Mouse (Mus musculus) lung, postnatal 10 days (tissue): ENCODE results near the gene Gm45716.
A peak's percentile ranks its signal among the peaks of the same experiment; 100 is the strongest.

Experiments
- DNase-seq: peaks from one replicate; pipeline ENCODE4 v3.0.0; 2021

Gene Gm45716

GRCm38 (mm10) chr11:90187441-90187840 is at the start of gene Gm45716:
Gene Gm45716, plus strand, starts transcription at chr11:90187683.
- no peak for DNase-seq

GRCm38 (mm10) chr11:90142393-90142792 is 45.1 kb upstream of the Gm45716 start:
- peak; percentile 87 for DNase-seq

GRCm38 (mm10) chr11:90142936-90143335 is 44.5 kb upstream of the Gm45716 start:
- no peak for DNase-seq

DNA sequence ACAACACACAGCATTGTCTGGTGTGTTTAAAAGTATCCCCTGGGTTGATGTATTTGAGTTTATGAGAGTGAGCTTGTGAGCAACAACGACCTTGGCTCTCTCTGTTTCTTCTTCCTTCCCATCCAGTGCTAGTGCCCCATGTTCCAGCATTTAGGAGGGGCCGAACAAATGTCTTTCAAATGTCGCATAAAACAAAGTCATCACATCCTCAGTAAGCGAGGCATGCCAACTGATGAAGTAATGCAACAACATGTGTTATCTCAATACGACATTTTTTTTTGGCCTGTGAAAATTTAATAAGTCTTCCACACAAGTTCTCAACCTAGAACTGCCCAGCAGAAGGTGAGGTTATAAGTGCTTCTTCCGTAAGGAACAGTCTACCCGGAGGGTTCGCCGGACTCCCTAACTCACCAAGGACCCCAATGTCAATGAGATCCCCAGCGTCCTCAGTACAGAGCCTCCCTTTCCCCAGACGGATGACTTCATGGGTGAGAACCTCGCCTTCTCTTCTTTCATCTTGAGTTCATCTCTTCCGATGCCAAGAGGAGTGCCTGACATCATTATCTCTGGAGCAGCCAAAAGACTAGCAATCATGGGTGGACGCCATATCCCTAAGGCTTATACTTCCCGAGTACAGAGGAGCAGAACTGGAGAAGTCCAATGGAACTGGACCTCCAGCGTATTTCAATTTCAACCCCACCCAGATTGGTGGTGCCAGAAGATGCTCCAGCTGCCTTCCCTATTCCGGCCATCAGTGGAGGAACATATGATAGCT is 41.2 kb upstream of the Gm45716 start:
- peak; percentile 13 for DNase-seq

- DNase-seq, result no peak
Observed at GRCm38 (mm10) chr11:90155066-90155465, 32.4 kb upstream of the Gm45716 start.

GRCm38 (mm10) chr11:90155466-90155865 is 32.0 kb upstream of the Gm45716 start:
- no peak for DNase-seq

- peak; percentile 79 for DNase-seq
Observed at GRCm38 (mm10) chr11:90167771-90168170, 19.7 kb upstream of the Gm45716 start.

DNA sequence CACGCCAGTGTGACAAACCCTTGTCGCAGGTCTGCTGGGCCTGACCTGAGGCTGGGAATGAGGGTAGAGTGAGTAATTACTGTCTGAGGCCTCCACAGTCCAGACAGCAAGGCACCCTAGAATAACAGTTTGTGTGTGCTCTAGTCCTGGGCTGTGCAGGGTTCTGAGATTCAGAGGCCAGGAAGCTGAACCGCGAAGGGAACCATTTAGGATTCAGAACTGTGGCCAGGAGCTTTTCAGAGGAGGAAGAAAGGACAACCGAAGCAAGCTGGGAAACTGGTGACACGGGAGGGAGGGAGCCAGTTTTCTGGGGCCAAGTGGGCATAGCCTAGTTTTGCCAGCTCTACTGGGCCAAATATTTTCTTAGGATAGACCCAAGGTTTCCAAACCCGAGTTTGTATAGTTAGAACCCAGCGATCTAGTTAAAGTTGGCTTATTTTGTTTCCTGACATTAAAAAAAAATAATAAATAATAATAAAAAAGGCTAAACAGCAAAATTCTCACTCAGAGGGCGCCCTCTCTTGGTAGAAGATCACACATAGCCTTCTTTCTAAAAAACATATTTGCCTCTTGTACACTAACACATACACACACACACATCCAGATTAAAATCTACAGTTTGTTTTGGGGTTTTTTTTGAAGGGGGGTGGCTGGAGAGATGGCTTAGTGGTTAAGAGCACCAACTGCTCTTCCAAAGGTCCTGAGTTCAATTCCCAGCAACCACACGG is 19.0 kb upstream of the Gm45716 start:
- DNase-seq, result peak; percentile 56

- peak; percentile 9 for DNase-seq
Observed at GRCm38 (mm10) chr11:90169200-90170013, 18.1 kb upstream of the Gm45716 start.

DNA sequence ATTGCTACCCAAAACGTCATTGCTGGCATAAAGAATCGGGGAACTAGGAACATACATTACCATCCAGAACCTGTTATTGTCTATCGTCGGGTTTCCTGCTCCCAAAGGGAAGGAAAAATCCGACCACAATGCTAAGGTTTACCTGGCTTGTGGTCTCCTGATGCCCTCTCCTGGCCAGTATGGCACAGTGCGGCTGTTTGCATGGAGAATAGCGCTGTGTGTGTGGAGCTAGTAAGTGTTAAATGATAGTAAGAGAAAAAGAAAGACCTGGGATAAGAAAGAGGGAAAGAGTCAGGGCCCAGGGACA is 17.5 kb upstream of the Gm45716 start:
- DNase-seq, result peak; percentile 72

GRCm38 (mm10) chr11:90172331-90172730 is 15.2 kb upstream of the Gm45716 start:
- no peak for DNase-seq

- no peak for DNase-seq
Observed at GRCm38 (mm10) chr11:90175634-90176300, 11.7 kb upstream of the Gm45716 start.

- DNase-seq, result no peak
Observed at GRCm38 (mm10) chr11:90177389-90177788, 10.1 kb upstream of the Gm45716 start.

DNA sequence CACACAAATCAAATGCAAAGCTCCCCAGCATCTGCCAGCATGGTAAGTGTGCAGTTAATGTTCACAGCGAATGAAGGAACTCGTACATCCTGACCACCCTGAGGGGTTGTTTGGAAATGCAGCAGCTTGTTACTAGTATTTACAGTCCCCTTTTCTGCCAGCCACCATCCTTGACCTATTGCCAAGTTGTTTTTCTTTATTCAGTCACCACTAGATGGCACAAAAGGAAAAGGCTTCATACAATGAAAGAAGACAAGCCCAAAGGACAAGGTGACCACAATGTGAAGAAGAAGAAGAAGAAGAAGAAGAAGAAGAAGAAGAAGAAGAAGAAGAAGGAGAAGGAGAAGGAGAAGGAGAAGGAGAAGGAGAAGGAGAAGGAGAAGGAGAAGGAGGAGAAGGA is 4.1 kb upstream of the Gm45716 start:
- peak; percentile 70 for DNase-seq

GRCm38 (mm10) chr11:90184756-90185155 is 2.7 kb upstream of the Gm45716 start:
- no peak for DNase-seq

- DNase-seq, result no peak
Observed at GRCm38 (mm10) chr11:90190156-90190555, 2.7 kb downstream of the Gm45716 start.

DNA sequence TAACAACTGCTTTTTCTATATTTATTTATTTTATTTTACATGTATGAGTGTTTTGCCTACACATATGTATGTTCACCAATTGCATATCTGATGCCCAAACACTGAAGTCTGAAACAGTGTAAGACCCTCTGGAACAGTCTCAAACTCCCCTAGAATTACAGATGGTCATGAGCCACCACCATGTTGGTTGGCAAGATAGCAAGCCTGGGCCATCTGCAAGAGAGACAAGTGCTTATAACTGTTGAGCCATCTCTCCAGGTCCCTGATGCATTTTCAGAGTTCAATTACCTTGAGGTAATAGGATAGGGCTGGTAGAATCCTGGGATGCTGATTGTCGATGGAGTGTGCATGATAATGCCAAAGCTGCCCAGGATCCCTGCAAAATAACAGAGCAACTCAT is 7.5 kb downstream of the Gm45716 start:
- DNase-seq, result no peak

- DNase-seq, result peak; percentile 8
Observed at GRCm38 (mm10) chr11:90195756-90196520, 8.5 kb downstream of the Gm45716 start.

GRCm38 (mm10) chr11:90196521-90197215 is 9.2 kb downstream of the Gm45716 start:
- DNase-seq, result peak; percentile 8

- no peak for DNase-seq
Observed at GRCm38 (mm10) chr11:90198048-90198447, 10.6 kb downstream of the Gm45716 start.

DNA sequence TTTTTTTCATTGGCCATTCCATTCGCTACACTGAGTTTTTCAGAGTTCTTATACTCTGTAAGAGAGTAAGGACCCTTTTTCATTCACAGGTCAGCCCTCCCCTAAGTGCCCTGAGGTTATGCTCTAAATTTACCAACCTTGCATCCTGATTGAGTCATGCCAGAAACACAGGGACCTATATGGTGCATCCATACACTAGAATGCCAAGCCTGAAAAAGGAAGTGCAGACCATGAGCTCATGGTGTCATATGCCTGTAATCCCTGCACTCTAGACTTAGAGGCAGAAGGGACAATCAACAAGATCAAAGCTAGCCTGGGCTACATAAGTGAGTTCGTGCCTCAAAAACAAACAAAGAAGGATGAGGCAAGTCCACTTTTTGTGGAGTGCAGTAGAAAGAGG is 13.3 kb downstream of the Gm45716 start:
- DNase-seq, result no peak

- no peak for DNase-seq
Observed at GRCm38 (mm10) chr11:90214246-90214645, 26.8 kb downstream of the Gm45716 start.
